Mouse (Mus musculus) thymus, adult 2 months (tissue): ENCODE results near the gene Ranbp3l.

Source experiments
- CTCF ChIP-seq: fragments of 200-500 bp; IDR thresholded peaks from 2 replicates; pipeline ENCODE4 v1.5.1; 2012; ENCODE audit warnings: mild to moderate bottlenecking, control low read depth, low read length, moderate library complexity, borderline replicate concordance; ENCODE audit not compliant: control insufficient read depth, poor library complexity, insufficient read depth; ENCODE audit errors: extremely low read depth
- POLR2A ChIP-seq: fragments of 200-500 bp; IDR thresholded peaks from 2 replicates; pipeline ENCODE4 v1.6.1; 2012; ENCODE audit warnings: mild to moderate bottlenecking, low read length, control low read depth, moderate library complexity; ENCODE audit not compliant: control insufficient read depth, poor library complexity, insufficient read depth; ENCODE audit errors: extremely low read depth

DNA sequence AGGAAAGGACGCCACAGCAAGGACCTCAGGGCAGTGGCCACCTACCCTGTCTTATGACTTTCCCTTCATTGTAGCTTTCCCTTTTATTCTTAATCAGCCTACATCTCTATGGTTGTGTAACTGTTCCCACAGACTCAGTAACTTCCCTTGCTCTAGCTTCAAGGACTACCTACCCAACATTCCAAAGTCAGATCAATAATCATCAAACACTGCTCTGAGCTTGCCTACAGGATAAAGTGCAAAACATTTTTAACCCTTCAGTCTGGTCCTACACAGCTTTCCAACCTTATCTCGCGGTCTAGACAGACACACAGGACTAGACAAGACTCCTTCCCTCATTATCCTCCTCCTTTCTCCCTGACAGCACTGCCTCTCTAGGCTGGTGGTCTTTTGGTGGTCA lies 102.6 kb downstream of the Ranbp3l start:
- TF ChIP-seq CTCF (no peak), POLR2A (no peak)
